Mouse (Mus musculus) gastrocnemius, postnatal 14 days (tissue): ENCODE data around the gene Inka1. TPM values are rescaled to one million over a fixed set of nuclear protein-coding genes. Genes with fewer than 3 reads are reported as not detected.
"Not testable (repeated sequence)": the region's sequence is repeated elsewhere in the genome, so short reads cannot be mapped to it uniquely, and the experiment has no call there.

Experiments used
- DNase-seq: peaks from one replicate; pipeline ENCODE4 v3.0.0; 2021; ENCODE audit warnings: mixed read lengths
- intact Hi-C: fragments of 180-260 bp; cut with DNase I; formaldehyde crosslinking; loops from one replicate; pipeline ENCODE4 v1.15.1; 2025; ENCODE audit warnings: low total_unique reads
- long read RNA-seq, 2 experiments: library from polyadenylated mRNA; stranded (forward); transcript quantifications; one replicate each; pipeline ENCODE4 v2.0.0; 2021
- total RNA-seq, 2 experiments: library from RNA; stranded (reverse); gene quantifications; 2 replicates each; pipeline ENCODE4 v1.2.3; 2021

The Inka1 gene
- total RNA-seq = 1 to 10 TPM; 6.0 to 7.6 TPM
- long read RNA-seq, experiment 1, partial matches to known transcripts = 0 of 4 reads
- long read RNA-seq, experiment 1, other reads (novel, unspliced or antisense) = 1 of 4 reads
- long read RNA-seq, experiment 2, transcript Inka1-201 (2 exons, 1,025 nt) = major isoform, 5 of 5 reads
- long read RNA-seq, experiment 2, partial matches to known transcripts = 0 of 5 reads
- long read RNA-seq, experiment 2, other reads (novel, unspliced or antisense) = 0 of 5 reads

DNA sequence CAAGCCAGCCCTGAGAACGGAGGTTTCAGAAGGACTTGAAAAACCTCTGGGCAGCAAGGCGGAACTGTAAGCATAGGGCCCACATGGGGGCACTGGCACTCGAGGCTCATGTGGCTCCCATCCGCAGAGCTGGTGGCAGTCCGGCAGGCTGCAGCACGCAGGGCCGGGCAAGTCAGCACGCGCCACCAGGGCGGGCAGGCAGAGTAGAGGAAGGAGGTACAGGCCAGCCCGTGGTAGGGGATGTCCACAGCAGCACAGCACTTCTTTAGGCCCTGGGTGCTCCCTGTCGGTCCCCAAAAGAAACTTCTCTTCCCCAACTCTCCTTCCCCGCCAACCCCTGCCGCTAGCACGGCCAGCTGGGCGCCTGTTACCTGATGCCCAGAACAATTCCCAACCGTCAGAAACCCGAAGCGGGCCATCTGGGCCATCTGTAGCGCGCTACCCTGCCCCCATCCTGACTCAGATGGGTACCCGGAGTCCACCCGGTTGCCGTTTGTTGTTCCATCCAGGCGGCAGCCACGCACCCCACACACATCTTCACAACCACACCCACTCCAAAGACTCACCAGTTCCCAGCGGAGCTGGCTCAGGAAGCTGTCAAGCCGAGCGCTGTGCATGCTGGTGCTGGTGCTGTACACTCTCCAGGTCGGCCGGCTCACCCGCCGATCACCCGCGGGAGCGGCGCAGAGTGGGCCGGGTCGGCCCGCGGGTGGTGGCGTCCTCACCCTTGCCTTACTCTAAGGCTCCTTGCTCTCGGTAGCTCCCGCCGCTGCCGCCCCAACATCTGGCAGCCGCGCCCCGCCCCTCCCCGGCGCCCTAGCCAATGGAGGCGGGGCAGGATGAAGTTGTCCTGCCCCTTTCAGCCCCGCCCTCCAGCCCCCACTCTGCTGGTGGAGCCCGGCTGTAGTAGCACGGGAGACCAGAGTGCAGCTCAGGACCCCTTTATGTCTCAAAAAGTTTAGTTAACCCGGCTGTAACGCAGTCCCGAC is at the start of gene Inka1:
Inka1 (minus strand) TSS at position 749 of the 989 bp plus-strand sequence.
- DNase-seq = peak; percentile 93
- intact Hi-C loops = no loop called here

- DNase-seq = no peak
Observed at GRCm38 (mm10) chr9:108032126-108032525, 46.4 kb upstream of the Inka1 start.

DNA sequence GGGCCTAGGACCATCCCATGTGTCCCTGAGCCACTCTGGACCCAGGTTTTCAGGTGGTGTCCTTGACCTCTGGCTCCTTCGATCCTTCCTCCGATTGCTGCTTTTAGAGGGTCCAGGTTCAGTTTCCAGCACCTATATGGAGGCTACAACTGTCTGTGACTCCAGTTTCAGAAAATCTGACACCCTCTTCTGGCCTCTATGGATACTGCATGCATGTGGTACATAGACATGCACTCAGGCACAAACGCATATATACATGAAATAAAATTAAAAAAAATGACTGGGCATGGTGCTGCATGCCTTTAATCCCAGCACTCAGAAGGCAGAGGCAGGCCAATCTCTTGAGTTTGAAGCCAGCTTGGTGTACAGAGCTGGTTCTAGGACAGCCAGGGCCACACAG is 42.2 kb upstream of the Inka1 start:
- intact Hi-C loops = no loop called here
- no peak for DNase-seq

More at GRCm38 (mm10) chr9:108032126-108032525, 46.4 kb upstream of the Inka1 start:
- intact Hi-C loops = no loop called here

GRCm38 (mm10) chr9:108026584-108026983 is 40.9 kb upstream of the Inka1 start:
- DNase-seq = no peak
- intact Hi-C loops = no loop called here

DNA sequence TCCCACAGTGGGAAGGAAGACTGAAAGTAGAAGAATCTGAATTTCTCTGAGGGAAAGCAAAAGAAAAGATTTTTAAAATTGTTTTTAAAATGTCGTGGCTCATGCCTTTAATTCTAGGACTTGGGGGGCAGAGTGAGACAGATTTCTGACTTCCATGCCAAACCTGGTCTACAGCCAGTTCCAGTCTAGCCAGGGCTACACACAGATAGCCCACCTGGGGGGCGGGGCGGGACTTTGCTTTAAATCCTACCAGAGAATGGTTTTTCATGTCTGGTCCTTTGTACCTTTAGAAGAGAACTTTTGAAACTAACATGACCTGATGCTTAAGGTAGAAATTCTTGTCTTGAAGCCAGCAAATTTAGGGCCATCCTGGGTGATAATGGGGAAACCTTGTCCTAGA is 37.5 kb upstream of the Inka1 start:
- intact Hi-C loops = no loop called here
- DNase-seq = no peak

GRCm38 (mm10) chr9:108020741-108021140 is 35.1 kb upstream of the Inka1 start:
- intact Hi-C loops = no loop called here
- DNase-seq = no peak

- intact Hi-C loops = no loop called here
- DNase-seq = no peak
Observed at GRCm38 (mm10) chr9:108017127-108017526, 31.4 kb upstream of the Inka1 start.

DNA sequence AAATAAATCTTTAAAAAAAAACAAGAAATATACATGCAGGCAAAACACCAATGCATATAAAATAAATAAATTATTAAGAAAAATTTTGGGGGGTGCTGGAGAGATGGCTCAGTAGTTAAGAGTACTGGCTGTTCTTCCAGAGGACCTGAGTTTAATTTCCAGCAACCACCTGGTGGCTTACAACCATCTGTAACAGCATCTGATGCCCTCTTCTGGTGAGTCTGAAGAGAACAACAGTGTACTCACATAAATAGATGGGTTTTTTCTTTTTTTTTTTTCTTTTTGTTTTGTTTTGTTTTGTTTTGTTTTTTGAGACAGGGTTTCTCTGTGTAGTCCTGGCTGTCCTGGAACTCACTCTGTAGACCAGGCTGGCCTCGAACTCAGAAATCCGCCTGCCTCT is 27.9 kb upstream of the Inka1 start:
- DNase-seq, intact Hi-C loops: not testable (repeated sequence)

DNA sequence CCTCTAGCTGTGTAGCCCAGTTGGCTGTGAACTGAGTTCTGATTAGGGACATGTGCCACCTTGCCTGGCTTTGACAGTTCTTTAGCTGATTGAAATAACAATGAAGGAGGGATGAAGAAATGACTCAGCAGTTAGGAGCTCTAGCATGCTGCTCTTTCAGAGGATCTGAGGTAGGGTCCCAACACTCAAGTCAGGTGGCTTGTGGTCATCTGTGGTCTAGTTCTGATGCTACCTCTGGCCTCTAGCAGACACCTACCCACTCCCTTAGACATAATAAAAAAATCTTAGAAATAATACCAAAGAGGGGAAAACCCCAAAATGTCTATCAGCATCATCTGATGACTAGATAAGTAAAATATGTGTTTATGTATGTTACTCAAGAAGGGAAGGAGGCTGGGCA is 24.7 kb upstream of the Inka1 start:
- no peak for DNase-seq
- intact Hi-C loops = no loop called here

- intact Hi-C loops = no loop called here
- DNase-seq = no peak
Observed at GRCm38 (mm10) chr9:108008041-108008440, 22.4 kb upstream of the Inka1 start.

DNA sequence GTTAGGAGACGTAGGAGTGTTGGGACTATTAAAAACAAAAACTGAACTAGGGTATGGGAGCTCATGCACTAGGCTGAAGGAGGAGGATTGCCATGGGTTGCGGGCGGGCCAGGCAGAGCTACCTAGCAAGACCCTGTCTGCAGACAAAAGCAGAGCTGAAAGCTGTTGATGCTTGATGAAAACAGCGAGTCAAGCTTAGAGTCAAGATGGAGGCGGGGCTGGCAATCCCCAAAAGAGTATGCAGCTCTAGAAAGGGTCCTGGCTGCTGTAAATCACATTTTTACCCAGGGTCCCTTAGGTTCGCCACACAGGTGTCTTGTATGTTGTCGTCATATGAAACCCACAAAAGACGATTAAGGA is 17.8 kb upstream of the Inka1 start:
- intact Hi-C loops = no loop called here
- DNase-seq = no peak

DNA sequence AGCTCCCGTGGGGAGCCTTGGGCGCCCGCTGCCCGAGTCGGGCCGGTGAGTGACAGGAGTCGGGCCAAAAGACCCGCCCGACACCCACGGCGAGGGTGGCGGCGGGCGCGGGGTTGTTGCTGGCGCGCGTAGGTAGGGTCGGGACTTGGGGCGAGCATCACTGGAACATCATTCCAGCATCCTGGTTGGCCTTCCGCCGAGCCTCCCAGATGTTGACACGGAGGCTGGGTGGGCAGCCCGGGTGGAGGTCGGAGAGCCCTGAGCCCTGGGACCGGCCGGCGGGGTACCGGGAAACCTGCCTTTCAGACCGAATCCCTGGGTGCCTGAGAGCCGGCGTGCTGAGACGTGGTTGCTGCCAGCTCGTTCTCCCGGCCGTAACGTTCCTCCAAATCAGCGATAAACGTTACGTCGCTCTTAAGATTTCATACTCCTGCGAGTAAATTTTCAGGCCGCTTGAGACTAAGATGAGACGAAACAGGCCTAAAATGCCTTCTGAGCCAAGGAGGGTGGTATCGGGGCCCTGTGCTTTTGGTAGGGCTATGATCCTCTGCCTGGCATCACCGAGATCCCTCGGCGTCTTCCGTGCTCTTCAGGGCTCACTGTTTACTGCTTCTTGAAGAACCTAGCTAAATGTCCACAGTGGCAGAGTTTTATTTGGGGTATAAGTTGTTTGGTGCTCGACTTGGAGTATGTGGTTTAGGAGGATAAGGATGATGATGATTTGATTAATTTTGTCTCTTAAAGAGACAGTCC is 17.3 kb upstream of the Inka1 start:
- peak; percentile 56 for DNase-seq
- intact Hi-C loops = no loop called here

DNA sequence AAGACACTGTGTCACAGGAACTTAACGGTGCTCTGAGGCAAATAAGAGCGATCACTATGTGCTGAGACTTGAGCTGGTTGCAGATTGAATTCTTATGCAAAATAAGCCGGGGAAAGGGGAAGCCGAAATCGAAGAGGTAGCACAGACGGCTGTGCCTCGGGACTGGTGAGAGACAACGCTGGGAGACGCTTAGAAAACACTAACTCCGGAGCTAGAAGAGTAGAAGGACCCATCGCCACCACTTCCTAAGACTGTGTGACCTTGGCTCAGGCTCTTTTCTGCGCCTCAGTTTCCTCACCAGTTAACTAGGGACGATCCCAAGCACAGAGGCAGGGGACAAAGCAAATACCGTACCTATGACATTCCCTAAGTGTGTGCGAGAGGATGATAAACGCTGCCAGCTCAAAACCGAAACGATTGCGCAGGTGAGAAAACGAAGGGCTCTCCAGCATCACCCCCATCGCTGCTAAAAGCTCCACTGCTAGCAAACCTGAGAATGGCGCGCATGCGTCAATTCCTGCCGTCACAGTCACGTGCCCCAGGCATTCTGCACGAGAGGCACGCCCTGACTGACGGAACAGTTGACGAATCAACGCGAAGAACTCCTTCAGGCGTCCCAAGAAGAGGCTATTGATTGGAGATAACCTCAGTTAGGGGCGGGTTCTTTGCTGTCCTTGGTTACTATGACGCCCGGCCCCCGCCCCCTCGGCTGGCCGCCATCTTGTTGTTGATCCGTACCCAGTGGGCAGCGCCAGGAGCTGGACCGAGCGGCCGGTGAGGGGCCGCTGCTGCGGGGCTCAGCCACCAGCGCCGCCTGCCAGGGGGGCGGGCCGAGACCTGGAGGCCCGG is 16.5 kb upstream of the Inka1 start, which contains the start of gene Ip6k1:
Ip6k1 (plus strand) TSS at position 580 of the 849 bp plus-strand sequence.
- intact Hi-C loops = no loop called here
- DNase-seq = peak; percentile 100

DNA sequence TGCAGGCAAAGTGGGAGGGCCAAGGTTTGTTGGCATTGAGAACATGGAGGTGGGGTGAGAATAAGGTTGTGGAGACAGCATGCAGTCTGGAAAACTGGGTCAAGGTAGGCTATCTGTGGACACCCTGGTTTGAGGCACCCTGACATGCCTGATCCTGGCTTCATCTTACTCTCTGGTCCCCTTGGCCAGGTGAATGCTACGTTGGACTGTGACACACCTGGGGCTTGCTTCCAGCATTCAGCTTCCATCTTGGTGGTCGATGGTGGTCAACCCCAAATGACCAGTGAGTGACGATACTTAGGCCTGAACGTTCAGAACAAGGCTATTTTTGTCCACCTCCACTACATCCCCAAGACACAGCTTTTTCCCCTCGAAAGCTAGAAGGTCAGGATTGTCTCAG is 10.4 kb upstream of the Inka1 start, which contains the start of gene Gm20662:
Gm20662 (plus strand) TSS at position 301 of the 400 bp plus-strand sequence.
- no peak for DNase-seq
- intact Hi-C loops = no loop called here

GRCm38 (mm10) chr9:107995513-107995912 is 9.8 kb upstream of the Inka1 start:
- intact Hi-C loops = no loop called here
- no peak for DNase-seq

- DNase-seq = no peak
- intact Hi-C loops = no loop called here
Observed at GRCm38 (mm10) chr9:107994464-107994863, 8.8 kb upstream of the Inka1 start.

- no peak for DNase-seq
- intact Hi-C loops = no loop called here
Observed at GRCm38 (mm10) chr9:107993013-107993412, 7.3 kb upstream of the Inka1 start.

GRCm38 (mm10) chr9:107992197-107992596 is 6.5 kb upstream of the Inka1 start, which contains the start of gene Cdhr4:
Gene Cdhr4, plus strand, starts transcription at chr9:107992497.
- intact Hi-C loops = no loop called here
- DNase-seq = no peak

DNA sequence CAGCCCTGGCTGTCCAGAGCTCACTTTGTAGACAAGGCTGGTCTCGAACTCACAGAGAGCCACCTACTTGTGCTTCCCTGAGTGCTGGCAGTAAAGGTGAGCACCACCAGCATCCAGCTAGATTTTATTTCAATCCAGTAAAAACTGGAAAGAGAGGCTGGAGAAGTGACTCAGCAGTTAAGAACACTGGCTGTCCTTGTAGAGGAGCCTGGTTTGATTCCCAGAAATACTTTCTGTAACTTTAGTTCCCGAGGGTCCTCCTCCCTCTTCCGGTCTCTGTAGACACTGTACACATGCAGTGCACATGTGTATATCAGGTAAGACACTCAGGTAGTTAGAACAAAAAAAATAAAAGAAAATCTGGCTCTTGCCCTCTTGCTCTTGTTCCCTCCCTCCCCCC is 2.3 kb upstream of the Inka1 start:
- DNase-seq = no peak
- intact Hi-C loops = no loop called here
